Mouse (Mus musculus): Measurements from ENCODE around the gene Kcns1.

Kcns1 gene

DNA sequence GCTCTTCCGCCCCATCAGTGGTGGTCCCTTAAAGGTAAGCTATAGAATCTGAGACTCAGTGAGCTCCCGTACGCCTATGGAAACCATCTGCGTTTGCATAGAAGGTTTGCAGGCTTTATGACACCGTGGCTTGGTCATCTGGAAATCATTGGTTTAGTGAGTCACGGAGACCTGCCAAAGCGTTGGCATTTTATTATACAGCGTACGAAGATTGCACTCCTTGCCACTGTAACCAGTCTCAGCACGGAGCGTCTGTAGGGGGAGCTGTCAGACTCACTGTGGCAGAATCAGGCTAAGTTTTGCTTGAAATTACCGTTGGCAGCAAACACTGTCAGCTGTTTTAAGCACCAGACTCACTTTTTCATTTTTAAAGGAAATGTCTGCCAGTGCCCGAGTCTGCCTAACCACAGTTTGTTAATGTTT is 44.4 kb downstream of the Kcns1 start:
- DNase-seq (ENCODE audit: low spot score in 2 of 2), result peak; percentile 81 to 87

DNA sequence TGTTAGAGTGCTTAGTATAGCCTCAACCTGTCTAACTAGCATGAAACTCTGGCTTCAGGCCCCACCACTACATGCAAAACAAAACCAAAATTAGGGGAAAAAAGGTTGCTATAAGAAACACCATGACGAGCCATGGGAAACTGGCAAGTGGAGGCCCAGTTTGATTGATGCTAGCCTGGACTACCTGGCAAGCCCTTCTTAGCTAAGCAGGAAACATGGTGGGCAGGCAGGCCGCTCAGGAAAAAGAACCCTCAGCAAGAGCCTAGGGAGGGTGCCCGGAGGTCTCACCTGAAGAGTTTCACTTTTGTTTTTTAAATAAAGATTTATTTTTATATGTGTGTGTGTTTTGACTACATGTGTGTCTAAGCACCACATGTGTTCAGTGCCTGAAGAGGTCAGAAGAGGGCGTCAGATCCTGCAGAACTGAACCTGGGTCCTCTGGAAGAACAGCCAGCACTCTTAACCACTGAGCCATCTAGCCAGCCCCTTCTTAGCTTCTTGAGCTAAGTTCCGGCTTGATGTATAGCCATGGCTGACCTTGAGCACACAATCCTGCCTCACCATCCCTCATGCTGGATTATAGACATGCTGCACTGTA is 47.6 kb downstream of the Kcns1 start:
- DNase-seq (ENCODE audit: low spot score in 2 of 2), result no peak

DNA sequence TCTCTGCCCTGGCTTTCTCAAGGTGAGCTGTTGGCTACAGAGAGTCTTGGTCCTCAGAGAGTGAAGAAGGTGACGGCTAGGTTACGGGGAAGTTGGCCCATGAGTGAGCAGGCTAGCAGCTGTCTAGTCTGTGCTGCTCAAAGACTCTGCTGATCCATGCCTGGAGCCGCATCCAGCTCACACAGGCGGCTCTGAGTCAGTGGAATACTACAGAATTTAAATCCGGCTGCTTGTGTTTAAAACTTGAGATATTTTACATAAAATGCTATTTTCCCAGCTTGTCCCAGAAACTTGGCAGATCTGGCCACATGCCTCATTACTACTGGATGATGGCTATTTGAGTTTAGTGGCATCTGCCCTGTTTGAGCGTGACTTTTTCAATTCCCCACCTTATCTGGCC is 51.4 kb downstream of the Kcns1 start:
- DNase-seq (ENCODE audit: low spot score in 2 of 2), result no peak

DNA sequence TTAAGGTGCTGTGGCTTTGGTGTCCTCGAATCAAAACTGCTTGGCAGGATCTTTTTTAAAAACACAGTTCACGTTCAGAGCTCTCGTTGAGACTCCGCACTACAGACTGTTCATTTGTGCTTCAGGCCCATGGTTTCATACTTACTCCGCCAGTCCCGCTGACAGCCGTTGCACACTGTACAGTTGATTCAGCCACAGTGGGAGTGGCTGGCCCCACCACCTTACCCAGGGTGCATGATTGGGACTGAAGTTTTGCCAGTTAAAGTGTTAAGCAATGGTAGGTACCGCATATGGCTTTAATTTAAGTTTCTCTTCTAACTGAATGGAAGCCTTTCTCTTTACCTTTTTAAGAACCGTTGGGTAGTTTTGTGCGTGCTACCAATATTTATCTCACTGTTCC is 55.4 kb downstream of the Kcns1 start:
- no peak for DNase-seq (ENCODE audit: low spot score in 2 of 2)

DNA sequence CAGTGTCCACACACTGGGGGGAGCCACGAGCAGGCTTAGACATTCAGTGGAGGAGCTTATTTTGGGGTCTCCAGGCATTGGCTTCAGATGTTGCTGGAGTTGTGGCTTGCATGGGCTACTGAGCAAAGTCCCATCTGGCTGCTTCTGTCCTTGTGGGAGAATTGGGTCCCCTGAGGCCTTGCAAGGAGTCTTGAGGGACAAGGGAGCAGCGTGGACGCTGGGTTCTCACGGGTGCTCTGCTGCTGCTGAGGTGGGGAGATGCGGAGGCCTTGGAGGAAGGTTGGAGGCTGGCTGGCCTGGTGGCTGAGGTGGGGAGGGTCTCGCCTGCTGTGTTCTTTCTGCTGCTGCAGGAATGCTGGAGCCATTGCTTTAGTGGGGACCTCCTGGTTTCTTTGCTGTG is 56.9 kb downstream of the Kcns1 start:
- DNase-seq (ENCODE audit: low spot score in 2 of 2), result no peak

All from right cerebral cortex, adult 2 months (tissue).